Mouse (Mus musculus) heart, adult 2 months (tissue): ENCODE results near the gene Sdhaf1.

ENCODE experiments used
- CTCF ChIP-seq: fragments of 200-600 bp; IDR thresholded peaks from 2 replicates; pipeline ENCODE4 v1.8.1; 2022; ENCODE audit warnings: antibody characterized with exemption, mild to moderate bottlenecking, moderate library complexity
- POLR2A ChIP-seq: fragments of 200-500 bp; IDR thresholded peaks from 2 replicates; pipeline ENCODE4 v1.6.1; 2011; ENCODE audit warnings: mild to moderate bottlenecking, low read depth, low read length, control low read depth; ENCODE audit not compliant: insufficient read depth

DNA sequence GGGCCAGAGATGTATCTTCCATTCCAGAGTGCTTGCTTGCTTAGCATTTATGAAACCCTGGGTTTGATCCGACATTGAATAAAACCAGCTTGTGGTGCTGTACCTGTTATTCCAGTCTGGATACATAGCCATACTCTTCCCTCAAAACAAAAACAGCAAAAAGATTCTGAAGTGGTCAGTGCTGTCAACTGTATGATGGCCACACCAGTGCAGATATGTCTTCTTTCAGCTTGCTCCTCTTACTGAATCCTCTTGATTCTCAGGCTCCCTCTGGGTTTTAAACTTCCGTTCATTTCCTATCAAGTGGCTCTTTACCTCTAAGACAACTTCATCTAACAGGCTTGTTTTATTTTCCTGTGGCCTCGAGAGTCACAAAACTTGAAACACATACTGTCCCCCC lies at the start of gene Sdhaf1:
- TF ChIP-seq CTCF, result no peak
- no peak for TF ChIP-seq POLR2A
